Mouse (Mus musculus): ENCODE results near the gene Cd68.
"Not testable (repeated sequence)": the region's sequence is repeated elsewhere in the genome, so short reads cannot be mapped to it uniquely, and the experiment has no call there.

Cd68 gene

GRCm38 (mm10) chr11:69629802-69630201 is 36.2 kb downstream of the Cd68 start:
- DNase-seq (ENCODE audit: low spot score in 2 of 2) = no peak

GRCm38 (mm10) chr11:69628286-69628685 is 37.7 kb downstream of the Cd68 start:
- peak; percentile 78 to 80 for DNase-seq (ENCODE audit: low spot score in 2 of 2)

DNA sequence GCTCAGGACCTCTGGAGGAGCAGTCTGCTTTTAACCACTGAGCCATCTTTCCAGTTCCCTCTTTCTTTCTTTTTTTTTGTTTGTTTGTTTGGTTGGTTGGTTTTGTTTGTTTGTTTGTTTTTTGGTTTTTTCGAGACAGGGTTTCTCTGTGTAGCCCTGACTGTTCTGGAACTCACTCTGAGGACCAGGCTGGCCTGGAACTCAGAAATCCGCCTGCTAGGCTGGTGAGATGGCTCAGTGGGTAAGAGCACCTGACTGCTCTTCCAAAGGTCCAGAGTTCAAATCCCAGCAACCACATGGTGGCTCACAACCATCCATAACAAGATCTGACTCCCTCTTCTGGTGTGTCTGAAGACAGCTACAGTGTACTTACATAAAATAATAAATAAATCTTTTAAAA is 41.6 kb downstream of the Cd68 start:
- DNase-seq (ENCODE audit: low spot score in 2 of 2) = not testable (repeated sequence)

- no peak for DNase-seq (ENCODE audit: low spot score in 2 of 2)
Measured at GRCm38 (mm10) chr11:69623006-69623405, 42.9 kb downstream of the Cd68 start.

- no peak for DNase-seq (ENCODE audit: low spot score in 2 of 2)
Measured at GRCm38 (mm10) chr11:69622406-69622805, 43.5 kb downstream of the Cd68 start.

DNA sequence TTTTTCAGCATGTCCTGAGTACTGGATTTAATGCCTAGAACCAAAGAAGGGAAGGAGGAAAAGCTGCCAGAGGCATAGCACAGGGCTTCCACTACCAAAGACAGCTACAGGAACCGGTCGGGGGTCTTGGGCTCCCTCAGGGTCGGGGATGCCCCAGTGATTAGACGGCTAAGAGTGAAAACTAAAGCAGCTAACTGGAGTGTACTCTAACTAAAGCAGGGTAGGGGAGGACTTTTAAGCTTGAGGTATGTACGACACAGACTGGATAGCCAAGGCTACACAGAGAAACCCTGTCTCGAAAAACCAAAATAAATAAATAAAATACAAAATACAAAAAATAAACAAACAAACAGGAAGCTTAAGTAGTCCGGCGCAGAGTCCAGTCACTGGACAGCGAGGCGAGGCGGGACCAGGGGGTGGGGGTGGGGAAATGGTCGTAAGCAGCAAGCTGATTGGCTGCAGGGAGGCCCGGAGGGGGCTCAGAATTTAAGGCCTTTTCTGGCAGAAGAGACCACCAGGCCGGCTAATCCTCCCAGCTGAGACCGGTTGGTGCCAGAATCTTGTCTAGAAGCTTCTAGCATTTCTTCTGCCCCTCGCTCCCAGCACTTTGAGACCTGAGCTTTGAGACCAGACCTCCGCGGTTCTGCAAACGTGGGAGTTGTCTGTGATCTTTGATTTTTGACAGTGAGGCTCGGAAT is 44.2 kb downstream of the Cd68 start, which contains the start of gene Sat2:
Sat2 (plus strand) TSS at position 454 of the 698 bp plus-strand sequence.
- DNase-seq (ENCODE audit: low spot score in 2 of 2) = peak in 1 of 2 experiments; percentile 58

DNA sequence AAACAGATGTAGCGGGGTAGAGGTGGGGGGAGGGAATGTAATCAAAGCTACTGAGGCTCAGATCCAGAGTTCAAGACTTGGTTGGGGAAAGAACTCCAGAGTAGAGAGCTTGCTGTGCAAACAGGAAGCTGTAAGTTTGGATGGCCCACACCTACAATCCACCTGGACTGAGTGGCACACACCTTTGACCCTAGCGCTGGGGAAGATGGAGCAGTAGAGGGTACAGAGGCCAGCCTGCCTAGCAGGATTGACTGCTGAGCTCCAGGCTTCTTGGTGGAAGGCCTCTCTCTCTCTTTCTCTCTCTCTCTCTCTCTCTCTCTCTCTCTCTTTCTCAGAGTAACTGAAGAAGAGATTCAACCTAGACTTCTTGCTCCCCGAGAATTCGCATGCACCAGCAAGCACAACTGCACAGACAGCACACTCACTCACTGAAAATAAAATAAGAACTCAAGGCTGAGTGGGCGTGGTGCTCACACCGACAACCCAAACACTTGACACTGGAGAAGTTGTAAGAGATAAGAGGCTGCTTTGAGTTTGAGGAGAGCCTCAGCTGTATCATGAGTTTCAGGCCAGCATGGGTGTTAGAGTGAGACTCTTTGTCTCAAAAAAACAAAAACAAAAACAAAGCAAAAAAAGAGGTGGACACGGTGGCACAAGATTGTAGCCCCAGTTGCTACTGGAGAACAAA is 45.4 kb downstream of the Cd68 start:
- DNase-seq (ENCODE audit: low spot score in 2 of 2) = no peak

DNA sequence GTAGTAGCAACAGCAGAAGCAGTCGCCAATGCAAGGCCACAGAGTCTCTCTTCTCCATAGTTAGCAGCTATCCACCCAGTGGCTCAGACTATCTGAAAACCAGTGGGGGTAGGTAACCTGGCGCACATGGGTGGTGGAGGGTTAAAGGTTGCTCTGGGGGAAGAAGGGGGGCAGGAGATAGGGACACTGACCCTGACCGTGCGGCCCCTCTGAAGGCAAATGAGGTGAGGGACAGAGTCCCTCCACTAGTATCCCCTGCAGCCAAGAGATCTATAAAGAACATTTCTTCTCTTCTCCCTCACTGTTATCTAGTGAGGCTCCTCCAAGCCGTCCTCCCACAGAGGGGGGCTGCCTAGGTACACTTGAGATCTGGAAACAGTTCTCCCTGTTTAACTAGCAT is 48.1 kb downstream of the Cd68 start, which contains the start of gene Shbg:
Shbg (minus strand) TSS at position 101 of the 400 bp plus-strand sequence.
- DNase-seq (ENCODE audit: low spot score in 2 of 2) = no peak

- DNase-seq (ENCODE audit: low spot score in 2 of 2) = no peak
Measured at GRCm38 (mm10) chr11:69616781-69617180, 49.2 kb downstream of the Cd68 start.

- DNase-seq (ENCODE audit: low spot score in 2 of 2) = not testable (repeated sequence)
Measured at GRCm38 (mm10) chr11:69614257-69614588, 51.7 kb downstream of the Cd68 start.

Measured in right cerebral cortex, adult 2 months (tissue).